Mouse (Mus musculus) embryonic facial prominence, embryonic 14.5 days (tissue): Measurements from ENCODE around the gene Dhcr24. TPM values are rescaled to one million over a fixed set of nuclear protein-coding genes. Genes with fewer than 3 reads are reported as not detected.

Experiments
- ATAC-seq: fragments of 200-750 bp; cut with Nextera tagmentation; 2 replicates; pipeline ENCODE4 v1.8.0; 2017; ENCODE audit warnings: low read depth, moderate number of reproducible peaks, moderate TSS enrichment
- DNase-seq: peaks from one replicate; pipeline ENCODE4 v3.0.0-alpha.2; 2015; ENCODE audit warnings: low spot score
- H3K27ac ChIP-seq: fragments of 300-500 bp; sonication (generic); replicated peaks from 2 replicates; pipeline ENCODE4 v1.5.1; 2014; ENCODE audit warnings: low read depth, mild to moderate bottlenecking, low read length, moderate library complexity
- H3K27me3 ChIP-seq: fragments of 300-500 bp; sonication (generic); replicated peaks from 2 replicates; pipeline ENCODE4 v1.6.1; 2014; ENCODE audit warnings: low read length; ENCODE audit not compliant: control insufficient read depth, insufficient read depth
- H3K36me3 ChIP-seq: fragments of 300-500 bp; sonication (generic); 2 replicates; pipeline ENCODE4 v1.6.1; 2014; ENCODE audit warnings: low read length, mixed read lengths; ENCODE audit not compliant: control insufficient read depth, insufficient read depth
- H3K4me1 ChIP-seq: fragments of 300-500 bp; sonication (generic); 2 replicates; pipeline ENCODE4 v1.6.1; 2014; ENCODE audit warnings: antibody characterized with exemption, low read length; ENCODE audit not compliant: control insufficient read depth, insufficient read depth
- H3K4me2 ChIP-seq: fragments of 300-500 bp; sonication (generic); 2 replicates; pipeline ENCODE4 v1.6.1; 2014; ENCODE audit warnings: low read depth, mild to moderate bottlenecking, low read length, moderate library complexity, mixed read lengths
- H3K4me3 ChIP-seq: fragments of 300-500 bp; sonication (generic); 2 replicates; pipeline ENCODE4 v1.5.1; 2014; ENCODE audit warnings: low read depth, mild to moderate bottlenecking, low read length
- H3K9ac ChIP-seq: fragments of 300-500 bp; sonication (generic); 2 replicates; pipeline ENCODE4 v1.6.1; 2014; ENCODE audit warnings: low read depth, mild to moderate bottlenecking, low read length, moderate library complexity, mixed read lengths
- H3K9me3 ChIP-seq: fragments of 300-500 bp; sonication (generic); 2 replicates; pipeline ENCODE4 v1.6.1; 2016; ENCODE audit warnings: low read length; ENCODE audit not compliant: control insufficient read depth
- WGBS: fragments of 180-500 bp; shearing (Covaris S2); extraction: QIAGEN DNeasy Blood & Tissue Kit; methylation state at CpG from one replicate; pipeline ENCODE4 v1.1.7; 2014; 5-methylcytosine and 5-hydroxymethylcytosine counted together
- polyA plus RNA-seq: library from polyadenylated mRNA; unstranded; fragments of >200 nt; fragmentation: Nextera tagmentation; extraction: Ambion mirVana; gene quantifications from 2 replicates; pipeline ENCODE4 v1.2.1, GENCODE M21; 2014

Dhcr24 gene
- polyA plus RNA-seq, 1 experiment from 2014 or later = 14.8 TPM

- H3K27me3 ChIP-seq = no peaks in the 10 kb centered on the region
- H3K27ac ChIP-seq = no peak overlapping the region
- H3K4me3 ChIP-seq = no peak overlapping the region
- DNase-seq = no peak
- H3K4me1 ChIP-seq = no peaks in the 10 kb centered on the region
- no peak for ATAC-seq
- peaks cover 85% of the 10 kb centered on the region for H3K36me3 ChIP-seq
- WGBS = 86% methylated on average over 4 of the region's 4 CpGs
- no peaks in the 10 kb centered on the region for H3K9me3 ChIP-seq
- no peak overlapping the region for H3K4me2 ChIP-seq
- no peak overlapping the region for H3K9ac ChIP-seq
Measured at GRCm38 (mm10) chr4:106584665-106585064, 23.8 kb downstream of the Dhcr24 start.

GRCm38 (mm10) chr4:106587075-106587474 is 26.2 kb downstream of the Dhcr24 start:
- H3K4me1 ChIP-seq = no peaks in the 10 kb centered on the region
- H3K27me3 ChIP-seq = no peaks in the 10 kb centered on the region
- DNase-seq (no peak), ATAC-seq (no peak)
- no peak overlapping the region for H3K27ac ChIP-seq
- H3K4me2 ChIP-seq = no peak overlapping the region
- H3K36me3 ChIP-seq = peaks cover 74% of the 10 kb centered on the region
- H3K4me3 ChIP-seq = no peak overlapping the region
- H3K9ac ChIP-seq = no peak overlapping the region
- no peaks in the 10 kb centered on the region for H3K9me3 ChIP-seq
- 93% methylated on average over 6 of the region's 6 CpGs for WGBS

DNA sequence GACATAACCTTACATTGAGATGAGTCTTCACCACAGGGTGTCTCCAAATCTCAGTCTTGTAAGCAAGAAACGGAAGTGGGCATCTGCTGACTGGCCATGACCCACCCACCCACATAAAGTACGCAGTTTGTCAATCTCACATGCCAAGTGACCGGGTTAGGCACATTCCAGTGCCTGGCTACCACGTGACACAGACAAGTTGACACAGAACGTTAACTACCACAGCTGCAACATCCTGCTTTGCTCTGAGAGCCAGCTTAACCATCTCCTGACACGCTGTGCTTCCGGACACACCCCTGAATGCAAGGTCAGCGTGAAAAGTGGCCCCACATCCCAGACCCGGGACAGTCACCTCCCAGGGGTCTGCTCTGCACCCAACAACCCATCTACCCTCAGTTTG is 29.3 kb downstream of the Dhcr24 start:
- H3K4me2 ChIP-seq = no peak overlapping the region
- no peaks in the 10 kb centered on the region for H3K4me1 ChIP-seq
- peaks cover 52% of the 10 kb centered on the region for H3K36me3 ChIP-seq
- H3K9me3 ChIP-seq = no peaks in the 10 kb centered on the region
- WGBS = 70% methylated on average over 9 of the region's 9 CpGs
- H3K4me3 ChIP-seq = no peak overlapping the region
- DNase-seq = no peak
- ATAC-seq = no peak
- no peak overlapping the region for H3K9ac ChIP-seq
- no peak overlapping the region for H3K27ac ChIP-seq
- no peaks in the 10 kb centered on the region for H3K27me3 ChIP-seq

- no peak overlapping the region for H3K27ac ChIP-seq
- no peak for DNase-seq
- H3K4me1 ChIP-seq = no peaks in the 10 kb centered on the region
- 86% methylated on average over 9 of the region's 9 CpGs for WGBS
- no peak overlapping the region for H3K9ac ChIP-seq
- H3K4me2 ChIP-seq = no peak overlapping the region
- H3K27me3 ChIP-seq = no peaks in the 10 kb centered on the region
- peaks cover 45% of the 10 kb centered on the region for H3K36me3 ChIP-seq
- H3K9me3 ChIP-seq = no peaks in the 10 kb centered on the region
- H3K4me3 ChIP-seq = no peak overlapping the region
- no peak for ATAC-seq
Measured at GRCm38 (mm10) chr4:106590871-106591270, 30.0 kb downstream of the Dhcr24 start.

- 58% methylated on average over 7 of the region's 7 CpGs for WGBS
- no peaks in the 10 kb centered on the region for H3K27me3 ChIP-seq
- no peak for ATAC-seq
- no peak overlapping the region for H3K9ac ChIP-seq
- H3K4me2 ChIP-seq = no peak overlapping the region
- no peak overlapping the region for H3K4me3 ChIP-seq
- DNase-seq = no peak
- no peaks in the 10 kb centered on the region for H3K4me1 ChIP-seq
- no peak overlapping the region for H3K27ac ChIP-seq
- peaks cover 20% of the 10 kb centered on the region; the same call in 1 of the 2 replicates for H3K36me3 ChIP-seq
- no peaks in the 10 kb centered on the region for H3K9me3 ChIP-seq
Measured at GRCm38 (mm10) chr4:106593636-106594035, 32.8 kb downstream of the Dhcr24 start.

DNA sequence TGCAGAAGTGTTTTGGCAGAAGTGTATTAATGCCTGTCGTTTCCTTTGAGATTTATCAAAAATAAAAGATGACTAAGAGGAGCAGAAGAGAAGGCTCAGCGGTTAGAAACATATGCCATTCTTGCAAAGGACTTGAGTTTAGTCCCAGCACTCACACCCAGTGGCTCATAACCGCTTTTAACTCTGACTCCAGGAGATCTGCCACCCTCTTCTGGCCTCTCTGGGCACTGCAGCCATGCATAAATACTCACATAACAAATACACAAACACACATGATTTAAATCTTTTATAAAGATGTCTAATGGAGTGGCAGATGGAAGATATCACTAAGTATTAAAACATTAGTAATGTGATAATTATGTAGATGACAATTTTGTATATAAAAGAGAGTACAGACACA is 35.4 kb downstream of the Dhcr24 start:
- 65% methylated on average over 3 of the region's 3 CpGs for WGBS
- H3K4me1 ChIP-seq = no peaks in the 10 kb centered on the region
- H3K27me3 ChIP-seq = no peaks in the 10 kb centered on the region
- DNase-seq (no peak), ATAC-seq (no peak)
- no peak overlapping the region for H3K27ac ChIP-seq
- peaks cover under 1% of the 10 kb centered on the region; the same call in 1 of the 2 replicates for H3K36me3 ChIP-seq
- no peak overlapping the region for H3K4me3 ChIP-seq
- H3K4me2 ChIP-seq = no peak overlapping the region
- H3K9me3 ChIP-seq = no peaks in the 10 kb centered on the region
- no peak overlapping the region for H3K9ac ChIP-seq

DNA sequence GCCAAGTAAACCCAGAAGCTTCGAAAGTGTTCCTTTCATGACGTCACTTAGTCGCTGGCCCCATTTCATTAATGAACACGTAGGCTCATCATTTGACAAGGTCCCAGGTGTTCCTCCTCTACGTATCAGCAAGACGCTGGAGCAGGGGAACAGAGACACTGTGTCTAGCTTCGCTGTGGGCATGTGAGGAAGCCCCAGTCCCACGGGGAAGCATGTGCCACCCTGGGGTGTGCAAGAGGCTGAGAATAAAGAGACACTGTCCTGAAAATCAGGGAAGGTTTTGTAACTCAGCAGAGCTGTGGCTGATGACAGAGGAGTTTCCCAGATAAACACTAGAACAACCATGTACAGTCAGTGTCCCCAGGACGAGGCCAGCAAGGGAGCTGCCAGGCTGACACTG is 36.2 kb downstream of the Dhcr24 start:
- Histone ChIP-seq H3K27me3 (no peaks in the 10 kb centered on the region), H3K9me3 (no peaks in the 10 kb centered on the region), H3K4me2 (no peak overlapping the region), H3K27ac (no peak overlapping the region), H3K36me3 (no peaks in the 10 kb centered on the region), H3K9ac (no peak overlapping the region), H3K4me1 (no peaks in the 10 kb centered on the region), H3K4me3 (no peak overlapping the region)
- DNase-seq = no peak
- no peak for ATAC-seq
- WGBS = 72% methylated on average over 9 of the region's 9 CpGs

DNA sequence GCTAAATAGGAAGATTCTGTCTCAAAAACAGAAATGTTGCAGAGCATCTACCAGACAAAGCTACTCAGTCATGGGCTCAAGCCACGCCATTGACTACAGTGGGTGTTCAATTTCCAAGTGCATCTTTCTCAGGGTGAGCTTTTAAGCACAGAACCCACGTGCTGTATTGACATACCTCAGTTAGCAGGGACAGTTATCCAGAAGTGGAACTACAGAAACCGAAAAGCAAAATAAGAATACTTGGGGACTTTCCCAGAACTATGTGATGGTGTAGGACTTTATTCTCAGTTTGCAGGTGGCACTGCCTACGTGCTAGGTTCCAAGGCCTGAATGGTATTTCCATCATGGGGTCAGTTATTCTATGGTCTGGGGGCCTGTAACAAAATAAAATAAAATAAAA is 36.9 kb downstream of the Dhcr24 start:
- H3K27me3 ChIP-seq = no peaks in the 10 kb centered on the region
- ATAC-seq = no peak
- no peak for DNase-seq
- H3K9me3 ChIP-seq = no peaks in the 10 kb centered on the region
- no peak overlapping the region for H3K27ac ChIP-seq
- H3K9ac ChIP-seq = no peak overlapping the region
- 84% methylated on average over 4 of the region's 4 CpGs for WGBS
- no peak overlapping the region for H3K4me2 ChIP-seq
- H3K4me1 ChIP-seq = no peaks in the 10 kb centered on the region
- H3K4me3 ChIP-seq = no peak overlapping the region
- no peaks in the 10 kb centered on the region for H3K36me3 ChIP-seq

DNA sequence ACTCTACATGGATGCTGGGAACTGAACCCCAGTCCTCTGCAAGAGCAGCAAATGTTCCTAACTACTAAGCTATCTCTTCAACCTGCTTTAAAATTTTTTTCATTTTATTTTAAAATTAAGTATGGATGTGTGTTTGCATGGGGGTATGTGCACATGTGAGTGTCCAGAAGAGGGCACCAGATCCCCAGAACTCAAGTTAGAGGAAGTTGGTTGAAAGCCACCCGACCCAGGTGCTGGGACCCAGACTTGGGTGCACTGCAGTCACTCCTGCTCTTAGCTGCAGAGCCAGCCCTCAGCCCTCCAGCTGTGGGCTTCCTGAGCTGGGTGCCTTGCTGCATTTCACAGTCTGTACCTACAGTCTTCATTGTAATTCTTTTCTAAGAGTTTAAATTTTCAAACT is 38.6 kb downstream of the Dhcr24 start:
- Histone ChIP-seq H3K36me3 (no peaks in the 10 kb centered on the region), H3K4me1 (no peaks in the 10 kb centered on the region), H3K9me3 (no peaks in the 10 kb centered on the region), H3K27ac (no peak overlapping the region), H3K9ac (no peak overlapping the region), H3K4me3 (no peak overlapping the region), H3K4me2 (no peak overlapping the region), H3K27me3 (no peaks in the 10 kb centered on the region)
- ATAC-seq = no peak
- WGBS = 56% methylated on average over 1 of the region's 1 CpGs
- DNase-seq = no peak
